Mouse (Mus musculus) lung, postnatal 10 days (tissue): ENCODE data around the gene Cwc25.

Experiments
- DNase-seq: peaks from one replicate; pipeline ENCODE4 v3.0.0; 2021

Gene Cwc25

GRCm38 (mm10) chr11:97697891-97698529, 68.3 kb downstream of the Cwc25 start:
- no peak for DNase-seq

- no peak for DNase-seq
Observed at GRCm38 (mm10) chr11:97697199-97697890, 69.0 kb downstream of the Cwc25 start.

GRCm38 (mm10) chr11:97696669-97697068, 69.7 kb downstream of the Cwc25 start:
- DNase-seq = no peak

- DNase-seq = no peak
Observed at GRCm38 (mm10) chr11:97695712-97696401, 70.5 kb downstream of the Cwc25 start.
